Mouse (Mus musculus): ENCODE data around the gene Necab2.

The Necab2 gene

GRCm38 (mm10) chr8:119452919-119453318 is 6.4 kb downstream of the Necab2 start:
- DNase-seq (ENCODE audit: low read depth): no peak

- no peak for DNase-seq (ENCODE audit: low read depth)
Measured at GRCm38 (mm10) chr8:119456045-119456444, 9.5 kb downstream of the Necab2 start.

GRCm38 (mm10) chr8:119459724-119460123 is 13.2 kb downstream of the Necab2 start:
- DNase-seq (ENCODE audit: low read depth): no peak

GRCm38 (mm10) chr8:119461356-119461755 is 14.8 kb downstream of the Necab2 start:
- no peak for DNase-seq (ENCODE audit: low read depth)

- no peak for DNase-seq (ENCODE audit: low read depth)
Measured at GRCm38 (mm10) chr8:119463709-119464108, 17.2 kb downstream of the Necab2 start.

- no peak for DNase-seq (ENCODE audit: low read depth)
Measured at GRCm38 (mm10) chr8:119466105-119466504, 19.6 kb downstream of the Necab2 start.

- DNase-seq (ENCODE audit: low read depth): no peak
Measured at GRCm38 (mm10) chr8:119466794-119467193, 20.3 kb downstream of the Necab2 start.

- DNase-seq (ENCODE audit: low read depth): no peak
Measured at GRCm38 (mm10) chr8:119468091-119468490, 21.6 kb downstream of the Necab2 start.

GRCm38 (mm10) chr8:119478684-119479083 is 32.2 kb downstream of the Necab2 start:
- no peak for DNase-seq (ENCODE audit: low read depth)

- DNase-seq (ENCODE audit: low read depth): no peak
Measured at GRCm38 (mm10) chr8:119484145-119484896, 37.8 kb downstream of the Necab2 start.

- DNase-seq (ENCODE audit: low read depth): no peak
Measured at GRCm38 (mm10) chr8:119487093-119487492, 40.6 kb downstream of the Necab2 start.

GRCm38 (mm10) chr8:119496848-119497247 is 50.3 kb downstream of the Necab2 start:
- DNase-seq (ENCODE audit: low read depth): peak; percentile 73

GRCm38 (mm10) chr8:119499836-119500235 is 53.3 kb downstream of the Necab2 start:
- DNase-seq (ENCODE audit: low read depth): no peak

GRCm38 (mm10) chr8:119501598-119501997 is 55.1 kb downstream of the Necab2 start, which contains the start of gene Slc38a8:
Slc38a8 (minus strand) TSS chr8:119501698.
- DNase-seq (ENCODE audit: low read depth): no peak

GRCm38 (mm10) chr8:119502111-119502510 is 55.6 kb downstream of the Necab2 start:
- DNase-seq (ENCODE audit: low read depth): no peak

GRCm38 (mm10) chr8:119503191-119503767 is 56.8 kb downstream of the Necab2 start:
- DNase-seq (ENCODE audit: low read depth): no peak

GRCm38 (mm10) chr8:119505488-119505887 is 59.0 kb downstream of the Necab2 start:
- peak; percentile 14 for DNase-seq (ENCODE audit: low read depth)

GRCm38 (mm10) chr8:119506106-119506505 is 59.6 kb downstream of the Necab2 start:
- no peak for DNase-seq (ENCODE audit: low read depth)

- no peak for DNase-seq (ENCODE audit: low read depth)
Measured at GRCm38 (mm10) chr8:119510471-119510870, 64.0 kb downstream of the Necab2 start.

GRCm38 (mm10) chr8:119511722-119512121 is 65.2 kb downstream of the Necab2 start:
- DNase-seq (ENCODE audit: low read depth): no peak

GRCm38 (mm10) chr8:119513405-119513804 is 66.9 kb downstream of the Necab2 start:
- no peak for DNase-seq (ENCODE audit: low read depth)

- no peak for DNase-seq (ENCODE audit: low read depth)
Measured at GRCm38 (mm10) chr8:119514940-119515339, 68.4 kb downstream of the Necab2 start.

GRCm38 (mm10) chr8:119515767-119516166 is 69.2 kb downstream of the Necab2 start:
- DNase-seq (ENCODE audit: low read depth): no peak

- DNase-seq (ENCODE audit: low read depth): no peak
Measured at GRCm38 (mm10) chr8:119516674-119517073, 70.2 kb downstream of the Necab2 start.
